11 mouse cellular contexts compared by ENCODE assay signal in genomic region chr10:79729357-79729965, GRCm38 (mm10). TPM values are rescaled to one million over a fixed set of nuclear protein-coding genes. Genes with fewer than 3 reads are reported as not detected.
DNase-seq lines count a peak whose midpoint lies in the region; ATAC-seq and TF ChIP-seq lines count a peak whose summit lies in the region.
"Had no signal": no experiment of that assay in that cellular context is flagged by ENCODE, and none has a peak within 500 bp of the region (broad histone marks: within the 10 kb centered on the region; RNA-seq: fewer than 3 reads in every experiment).

No protein-coding gene starts in this region.

- ATAC-seq in heart, embryonic 14.5 days (ENCODE audit: insufficient number of reproducible peaks, insufficient read depth, low FRiP score, low read depth) = no peak
- ATAC-seq in stomach, postnatal 0 days (ENCODE audit: low FRiP score, low TSS enrichment) = 0 out of 2 replicates have a peak, but pooled peaks have one; percentile 10

- 0 out of 2 replicates have a peak overlapping the region, but pooled peaks have one; percentile 11 for H3K9ac ChIP-seq in heart, embryonic 14.5 days (ENCODE audit: low read length)
- no peak overlapping the region for H3K9ac ChIP-seq in stomach, postnatal 0 days (ENCODE audit: low read length)
- H3K9ac ChIP-seq: limb, embryonic 13.5 days had no signal

- no peaks in the 10 kb centered on the region for H3K27me3 ChIP-seq in heart, embryonic 14.5 days (ENCODE audit: control insufficient read depth, insufficient read depth, low read length)
- H3K27me3 ChIP-seq in stomach, postnatal 0 days (ENCODE audit: control insufficient read depth, insufficient read depth, low read length) = no peaks in the 10 kb centered on the region
- H3K27me3 ChIP-seq: limb, embryonic 13.5 days had no signal

- 63% methylated on average over 13 of the region's 13 CpGs for WGBS in heart, embryonic 14.5 days
- 80% methylated on average over 13 of the region's 13 CpGs for WGBS in stomach, postnatal 0 days

- no peak overlapping the region for H3K4me2 ChIP-seq in heart, embryonic 14.5 days (ENCODE audit: low read length)
- H3K4me2 ChIP-seq in stomach, postnatal 0 days (replicated peaks; ENCODE audit: low read depth) = no peak overlapping the region
- H3K4me2 ChIP-seq: limb, embryonic 13.5 days had no signal

- H3K4me1 ChIP-seq in heart, embryonic 14.5 days (ENCODE audit: control insufficient read depth in 2 of 2, insufficient read depth in 2 of 2, low read length in 2 of 2) = peaks cover 2 to 4% of the 10 kb centered on the region in 2 experiments; a peak in 3 of 4 replicates
- H3K4me1 ChIP-seq in stomach, postnatal 0 days (replicated peaks; ENCODE audit: control insufficient read depth, insufficient read depth) = no peaks in the 10 kb centered on the region
- H3K4me1 ChIP-seq: limb, embryonic 13.5 days had no signal

- no peak overlapping the region for H3K27ac ChIP-seq in heart, embryonic 14.5 days (replicated peaks in 1 of 2; ENCODE audit: control insufficient read depth in 1 of 2, insufficient read depth in 1 of 2, low read depth in 2 of 2, low read length in 2 of 2)
- H3K27ac ChIP-seq in stomach, postnatal 0 days (replicated peaks) = no peak overlapping the region
- H3K27ac ChIP-seq: limb, embryonic 13.5 days had no signal

- no peak for TF ChIP-seq EP300 in stomach, postnatal 0 days (optimal IDR thresholded peaks at IDR 0.05)

- peaks cover 7% of the 10 kb centered on the region for H3K36me3 ChIP-seq in heart, embryonic 14.5 days (ENCODE audit: control insufficient read depth, insufficient read depth, low read length)
- 0 out of 2 replicates have a peak, but pooled peaks cover 2% of the 10 kb centered on the region for H3K36me3 ChIP-seq in stomach, postnatal 0 days (ENCODE audit: control insufficient read depth, insufficient read depth, low read length)

- no peak for TF ChIP-seq CTCF in stomach, postnatal 0 days (IDR thresholded peaks at IDR 0.05; ENCODE audit: low read depth)

- H3K4me3 ChIP-seq in heart, embryonic 14.5 days (ENCODE audit: control insufficient read depth in 1 of 2, insufficient read depth in 1 of 2, low read depth in 1 of 2, low read length in 2 of 2) = no peak overlapping the region
- no peak overlapping the region for H3K4me3 ChIP-seq in stomach, postnatal 0 days (ENCODE audit: low read depth, low read length)
- H3K4me3 ChIP-seq: limb, embryonic 13.5 days had no signal

- peaks cover 4% of the 10 kb centered on the region; the same call in 1 of the 2 replicates for H3K9me3 ChIP-seq in heart, embryonic 14.5 days (ENCODE audit: control insufficient read depth, low read length)
- H3K9me3 ChIP-seq in stomach, postnatal 0 days (ENCODE audit: control insufficient read depth, low read length) = no peaks in the 10 kb centered on the region

- peak; percentile 71 for DNase-seq in cerebellum, adult 9-11 months
- no peak for DNase-seq in cerebellum, adult 11-12 months
- no peak for DNase-seq in heart, adult 8-10 months (ENCODE audit: low spot score)
- DNase-seq in right cerebral cortex, adult 18-20 months = peak; percentile 79
- DNase-seq in right cerebral cortex, postnatal 4 days = no peak
- no peak for DNase-seq in stomach, postnatal 0 days (ENCODE audit: low spot score)
- DNase-seq in thymus, postnatal 25 days = no peak
- DNase-seq: adrenal gland, postnatal 25 days; lung, postnatal 4 days had no signal

RNA-seq across cellular contexts. Expression of gene Hcn2, which starts 13.0 kb away (rescaled TPM):
- polyA plus RNA-seq in heart, embryonic 14.5 days (2014; fragmentation: Nextera tagmentation; extraction: Ambion mirVana) = 0.05 and 0.19 TPM in 2 replicates
- total RNA-seq in heart, adult 8-10 months (2022) = 10 to 100 TPM; 13.7 to 16.7 (median 15.1) TPM
- 0.28 and 0.38 TPM in 2 replicates for polyA plus RNA-seq in stomach, postnatal 0 days (2015; fragmentation: Nextera tagmentation; extraction: Ambion mirVana)
- polyA plus RNA-seq: limb, embryonic 13.5 days had no signal

RNA-seq across cellular contexts. Expression of gene Polrmt, which starts 16.9 kb away (rescaled TPM):
- 20.2 and 27.4 TPM in 2 replicates for polyA plus RNA-seq in heart, embryonic 14.5 days (2014; fragmentation: Nextera tagmentation; extraction: Ambion mirVana)
- total RNA-seq in heart, adult 8-10 months (2022) = 10 to 100 TPM; 41.1 to 54.7 (median 47.0) TPM
- 16.5 and 20.6 TPM in 2 replicates for polyA plus RNA-seq in stomach, postnatal 0 days (2015; fragmentation: Nextera tagmentation; extraction: Ambion mirVana)

RNA-seq across cellular contexts. Expression of gene Bsg, which starts 25.2 kb away (rescaled TPM):
- polyA plus RNA-seq in heart, embryonic 14.5 days (2014; fragmentation: Nextera tagmentation; extraction: Ambion mirVana) = 989 and 1,200 TPM in 2 replicates
- total RNA-seq in heart, adult 8-10 months (2022) = 1,000 to 10,000 TPM; 1,424 to 1,552 (median 1,533) TPM
- polyA plus RNA-seq in stomach, postnatal 0 days (2015; fragmentation: Nextera tagmentation; extraction: Ambion mirVana) = 1,012 and 1,042 TPM in 2 replicates

RNA-seq across cellular contexts. Expression of gene Fgf22, which starts 25.4 kb away (rescaled TPM):
- polyA plus RNA-seq in heart, embryonic 14.5 days (2014; fragmentation: Nextera tagmentation; extraction: Ambion mirVana) = 0.12 and 0.38 TPM in 2 replicates
- not detected for total RNA-seq in heart, adult 8-10 months (2022)
- polyA plus RNA-seq in stomach, postnatal 0 days (2015; fragmentation: Nextera tagmentation; extraction: Ambion mirVana) = 13.5 and 14.9 TPM in 2 replicates
- total RNA-seq: adrenal gland, postnatal 25 days had no signal

RNA-seq across cellular contexts. Expression of gene Rnf126, which starts 37.3 kb away (rescaled TPM):
- polyA plus RNA-seq in heart, embryonic 14.5 days (2014; fragmentation: Nextera tagmentation; extraction: Ambion mirVana) = 54.4 and 62.5 TPM in 2 replicates
- total RNA-seq in heart, adult 8-10 months (2022) = 10 to 100 TPM; 20.2 to 23.2 (median 21.5) TPM
- 60.0 and 68.6 TPM in 2 replicates for polyA plus RNA-seq in stomach, postnatal 0 days (2015; fragmentation: Nextera tagmentation; extraction: Ambion mirVana)

Comparison
In these comparisons a context has a peak if more than half of its experiments do, and no peak if none do; other contexts are left out.
1. DNase-seq: peak in cerebellum, adult 9-11 months (single experiment) and right cerebral cortex, adult 18-20 months (single experiment); none in cerebellum, adult 11-12 months (single experiment), heart, adult 8-10 months (single experiment), right cerebral cortex, postnatal 4 days (single experiment), stomach, postnatal 0 days (single experiment) and thymus, postnatal 25 days (single experiment).